Comparison of ENCODE assay signal across 21 mouse cellular contexts in genomic region chr13:113842411-113843309, GRCm38 (mm10). TPM values are rescaled to one million over a fixed set of nuclear protein-coding genes. Genes with fewer than 3 reads are reported as not detected.
DNase-seq lines count a peak whose midpoint lies in the region; ATAC-seq lines count a peak whose summit lies in the region.
"Had no signal": no experiment of that assay in that cellular context is flagged by ENCODE, and none has a peak within 500 bp of the region (broad histone marks: within the 10 kb centered on the region; RNA-seq: fewer than 3 reads in every experiment).

No protein-coding gene starts in this region.

- H3K27ac ChIP-seq in kidney, embryonic 14.5 days (ENCODE audit: low read depth, low read length): no peak overlapping the region; the same call in 1 of the 2 replicates
- peak overlapping the region; percentile 87 for H3K27ac ChIP-seq in liver, embryonic 12.5 days
- H3K27ac ChIP-seq: heart, embryonic 15.5 days; hindbrain, embryonic 15.5 days; limb, embryonic 13.5 days; lung, embryonic 15.5 days; midbrain, embryonic 10.5 days; neural tube, embryonic 13.5 days had no signal

- H3K4me1 ChIP-seq in kidney, embryonic 14.5 days (ENCODE audit: control insufficient read depth, insufficient read depth, low read length): peaks cover 4% of the 10 kb centered on the region
- peaks cover 59% of the 10 kb centered on the region for H3K4me1 ChIP-seq in erythroblast, embryonic 14.5 days (ENCODE audit: control insufficient read depth)
- H3K4me1 ChIP-seq in liver, embryonic 12.5 days: peaks cover 63% of the 10 kb centered on the region
- H3K4me1 ChIP-seq: hindbrain, embryonic 15.5 days; lung, embryonic 15.5 days had no signal

- DNase-seq in kidney, postnatal 4 days: no peak
- DNase-seq in gastrocnemius, postnatal 14 days: no peak
- no peak for DNase-seq in layer of hippocampus, adult 9-11 months
- DNase-seq: adrenal gland, postnatal 14 days; cerebellum, adult 2 months; forebrain, postnatal 0 days; gastrocnemius, postnatal 25 days; lung, postnatal 4 days had no signal

- H3K9ac ChIP-seq in kidney, embryonic 14.5 days (ENCODE audit: low read depth, low read length): no peak overlapping the region
- peak overlapping the region; percentile 49; the same call in 1 of the 2 replicates for H3K9ac ChIP-seq in liver, embryonic 12.5 days
- H3K9ac ChIP-seq: forebrain, postnatal 0 days; heart, embryonic 15.5 days; hindbrain, embryonic 15.5 days; limb, embryonic 13.5 days; lung, embryonic 15.5 days; neural tube, embryonic 13.5 days had no signal

- H3K9me3 ChIP-seq in kidney, embryonic 14.5 days (ENCODE audit: control insufficient read depth, low read length): no peaks in the 10 kb centered on the region
- H3K9me3 ChIP-seq in erythroblast, embryonic 14.5 days (ENCODE audit: control insufficient read depth, low read length): no peaks in the 10 kb centered on the region
- H3K9me3 ChIP-seq in liver, embryonic 12.5 days (replicated peaks): no peaks in the 10 kb centered on the region
- H3K9me3 ChIP-seq: heart, embryonic 15.5 days; hindbrain, embryonic 15.5 days; lung, embryonic 15.5 days; midbrain, embryonic 10.5 days had no signal

- intact Hi-C loops in gastrocnemius, postnatal 14 days (cut with DNase I; ENCODE audit: low total_unique reads): no loop called here

- no peak overlapping the region for H3K4me3 ChIP-seq in kidney, embryonic 14.5 days (ENCODE audit: low read length)
- peak overlapping the region; percentile 6 for H3K4me3 ChIP-seq in erythroblast, embryonic 14.5 days (replicated peaks)
- H3K4me3 ChIP-seq in liver, embryonic 12.5 days: no peak overlapping the region
- H3K4me3 ChIP-seq: heart, embryonic 15.5 days; hindbrain, embryonic 15.5 days; limb, embryonic 13.5 days; lung, embryonic 15.5 days; midbrain, embryonic 10.5 days; myocyte; neural tube, embryonic 13.5 days had no signal

- H3K27me3 ChIP-seq in kidney, embryonic 14.5 days (ENCODE audit: control insufficient read depth, insufficient read depth, low read length): no peaks in the 10 kb centered on the region
- no peaks in the 10 kb centered on the region for H3K27me3 ChIP-seq in erythroblast, embryonic 14.5 days (ENCODE audit: control insufficient read depth)
- H3K27me3 ChIP-seq in liver, embryonic 12.5 days (replicated peaks): no peaks in the 10 kb centered on the region
- H3K27me3 ChIP-seq: heart, embryonic 15.5 days; hindbrain, embryonic 15.5 days; limb, embryonic 13.5 days; lung, embryonic 15.5 days; neural tube, embryonic 13.5 days had no signal

- 67% methylated on average over 14 of the region's 14 CpGs for WGBS in kidney, embryonic 14.5 days
- 66% methylated on average over 14 of the region's 14 CpGs for WGBS in liver, embryonic 12.5 days (ENCODE audit: insufficient replicate concordance)

- H3K36me3 ChIP-seq in kidney, embryonic 14.5 days (ENCODE audit: control insufficient read depth, insufficient read depth, low read length): no peaks in the 10 kb centered on the region
- peaks cover 26% of the 10 kb centered on the region for H3K36me3 ChIP-seq in erythroblast, embryonic 14.5 days (ENCODE audit: control insufficient read depth)
- 0 out of 2 replicates have a peak, but pooled peaks cover 5% of the 10 kb centered on the region for H3K36me3 ChIP-seq in liver, embryonic 12.5 days
- H3K36me3 ChIP-seq: hindbrain, embryonic 15.5 days; lung, embryonic 15.5 days had no signal

- peak; percentile 60 for ATAC-seq in kidney, embryonic 14.5 days (ENCODE audit: low FRiP score, low TSS enrichment)
- ATAC-seq in liver, embryonic 12.5 days: peak; percentile 76
- peak; percentile 17 for ATAC-seq in megakaryocyte progenitor cell, adult 5-6 weeks (replicated peaks; ENCODE audit: poor library complexity)
- no peak for ATAC-seq in inflammation-experienced regulatory T-cells, adult 6 months
- ATAC-seq: forebrain, postnatal 0 days; midbrain, embryonic 16.5 days had no signal

- no peak overlapping the region for H3K4me2 ChIP-seq in kidney, embryonic 14.5 days (replicated peaks; ENCODE audit: low read depth, low read length)
- H3K4me2 ChIP-seq in liver, embryonic 12.5 days: peak overlapping the region; percentile 52
- H3K4me2 ChIP-seq: heart, embryonic 15.5 days; hindbrain, embryonic 15.5 days; limb, embryonic 13.5 days; lung, embryonic 15.5 days; neural tube, embryonic 13.5 days had no signal

RNA-seq across cellular contexts. Expression of gene Arl15, which starts 48.4 kb away (rescaled TPM):
- polyA plus RNA-seq in kidney, embryonic 14.5 days (2014; fragmentation: Nextera tagmentation; extraction: Ambion mirVana): 16.5 and 18.2 TPM in 2 replicates
- 0.06 TPM in 1 of 2 replicates, not detected in the other for polyA plus RNA-seq in erythroblast, embryonic 14.5 days (2012)
- 4.4 and 5.3 TPM in 2 replicates for polyA plus RNA-seq in liver, embryonic 12.5 days (2016; fragmentation: Nextera tagmentation; extraction: Ambion mirVana)
- 17.5 and 22.3 TPM in 2 replicates for total RNA-seq in megakaryocyte progenitor cell, adult 5-6 weeks (2015)
- total RNA-seq in megakaryocyte progenitor cell, adult 5-6 weeks (2017): 14.9 and 17.4 TPM in 2 replicates
- 1 to 10 TPM; 5.9 to 8.2 TPM for total RNA-seq in gastrocnemius, postnatal 14 days (2021)
- polyA plus RNA-seq in inflammation-experienced regulatory T-cells, adult 6 months (2017; shearing (Covaris generic)): 10 to 100 TPM; 15.8 to 18.9 (median 16.6) TPM
